Mouse (Mus musculus): ENCODE data around the gene Rab11fip4.

Gene Rab11fip4

DNA sequence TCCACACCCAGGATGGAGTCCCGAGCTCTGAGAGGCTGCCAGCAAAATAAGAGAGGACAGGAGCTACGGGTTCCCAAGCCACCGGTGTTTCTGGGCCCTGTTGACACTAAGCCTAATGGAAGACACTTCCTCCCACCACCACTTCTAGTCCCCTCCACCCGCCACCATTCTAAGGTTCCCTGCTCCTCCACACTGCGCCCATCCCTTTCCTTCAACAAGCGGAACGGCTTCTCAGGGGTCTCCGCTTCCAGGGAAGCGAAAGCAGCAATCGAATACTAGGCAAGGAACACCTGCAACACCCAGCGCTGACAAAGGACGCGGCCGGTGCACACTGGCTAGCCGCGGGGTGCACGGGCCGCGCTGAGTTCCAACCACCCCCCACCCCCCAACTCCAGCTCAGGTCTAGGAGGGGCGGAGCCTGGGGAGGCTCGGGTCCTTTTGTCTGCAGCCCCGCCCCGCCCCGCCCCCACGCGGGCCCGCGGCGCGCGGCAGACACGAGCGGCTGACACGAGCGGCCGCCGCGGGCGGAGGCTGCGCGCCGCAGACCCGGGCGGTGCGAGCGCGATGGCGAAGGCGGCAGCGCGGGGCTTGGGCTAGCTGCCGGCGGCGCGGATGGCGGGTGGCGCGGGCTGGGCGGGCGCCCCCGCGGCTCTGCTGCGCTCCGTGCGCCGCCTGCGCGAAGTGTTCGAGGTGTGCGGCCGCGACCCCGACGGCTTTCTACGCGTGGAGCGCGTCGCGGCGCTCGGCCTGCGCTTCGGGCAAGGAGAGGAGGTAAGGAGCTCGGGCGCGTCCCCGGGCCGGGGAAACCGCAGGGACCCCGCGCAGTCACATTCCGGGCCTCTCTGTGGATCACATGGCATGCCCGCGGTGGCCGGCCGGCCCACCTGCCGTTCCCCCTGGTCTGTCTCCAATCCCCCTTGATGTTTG, at the start of gene Rab11fip4:
Rab11fip4 (plus strand) TSS at position 549 of the 927 bp plus-strand sequence.
- no peak for DNase-seq (ENCODE audit: low spot score)

DNA sequence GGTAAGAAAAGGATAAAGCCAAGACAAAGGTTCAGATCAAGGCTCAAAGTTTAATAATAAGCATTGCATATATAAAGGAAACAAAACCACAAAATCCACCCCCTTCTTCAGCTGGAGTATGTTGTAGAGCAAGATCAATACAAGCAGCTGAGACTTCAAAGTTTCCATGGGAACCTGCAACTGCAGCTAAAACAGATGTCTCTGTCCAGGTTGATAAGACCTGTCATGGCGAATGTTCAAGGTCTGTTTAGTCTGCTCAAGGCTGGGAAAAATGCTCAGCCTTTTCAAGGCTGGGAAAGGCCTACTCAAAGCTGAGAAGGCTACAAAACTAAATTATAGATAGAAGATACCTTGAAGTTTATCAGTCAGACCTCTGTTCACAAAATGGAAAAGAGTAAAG, 38.4 kb upstream of the Rab11fip4 start:
- no peak for DNase-seq (ENCODE audit: low spot score)

DNA sequence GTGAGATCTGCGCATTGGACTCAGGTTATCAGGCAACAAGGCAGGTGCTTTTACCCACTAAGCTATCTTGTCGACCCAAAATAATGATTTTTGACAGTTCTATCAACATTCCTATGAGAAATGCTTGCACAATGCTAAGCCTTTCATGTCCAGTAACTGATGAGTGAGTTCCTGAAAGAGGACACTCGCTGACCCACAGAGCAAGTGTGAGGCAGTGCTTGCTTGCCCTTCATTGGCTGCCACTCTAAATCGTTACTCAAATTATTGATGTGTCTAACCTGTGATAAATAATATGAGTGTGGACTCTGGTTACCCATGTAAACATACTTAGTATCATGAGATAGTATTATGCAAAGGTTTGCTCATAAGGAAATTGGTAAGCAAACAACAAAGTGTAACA, 30.5 kb upstream of the Rab11fip4 start:
- DNase-seq (ENCODE audit: low spot score): no peak

DNA sequence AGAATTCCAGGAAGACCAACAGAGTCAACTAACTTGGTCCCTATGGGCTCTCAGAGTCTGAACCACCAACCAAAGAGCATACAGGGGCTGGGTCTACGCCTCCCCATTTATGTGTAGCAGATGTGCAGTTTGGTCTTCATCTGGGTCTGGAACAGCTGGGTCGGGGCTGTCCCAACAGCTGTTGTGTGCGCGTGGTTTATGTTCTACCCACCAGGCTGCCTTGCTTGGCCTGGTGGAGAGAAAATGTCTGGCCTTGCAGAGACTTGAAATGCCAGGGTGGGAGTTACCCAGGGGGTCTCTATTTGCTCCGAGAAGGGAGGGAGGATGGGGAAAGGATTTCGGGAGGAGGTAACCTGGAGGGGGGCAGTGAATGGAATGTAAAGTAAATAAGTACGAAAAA, 27.5 kb upstream of the Rab11fip4 start:
- no peak for DNase-seq (ENCODE audit: low spot score)

DNA sequence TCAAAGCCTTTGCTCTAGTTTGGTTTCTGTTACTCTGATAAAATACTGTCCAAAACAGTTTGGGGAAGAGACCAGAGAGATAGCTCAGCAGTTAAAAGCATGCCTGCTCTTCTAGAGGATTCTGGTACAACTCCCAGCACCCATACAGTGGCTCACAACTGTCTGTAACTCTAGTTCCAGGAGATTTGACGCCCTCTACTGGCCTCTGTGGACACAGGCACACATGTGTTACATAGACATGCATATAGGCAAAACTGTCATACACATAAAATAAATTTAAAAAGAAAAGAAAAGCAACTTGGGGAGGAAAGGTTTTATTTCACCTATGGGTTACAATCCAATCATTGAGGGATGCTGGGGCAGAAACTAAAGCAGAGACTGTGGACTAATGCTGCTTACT, 24.1 kb upstream of the Rab11fip4 start:
- no peak for DNase-seq (ENCODE audit: low spot score)

DNA sequence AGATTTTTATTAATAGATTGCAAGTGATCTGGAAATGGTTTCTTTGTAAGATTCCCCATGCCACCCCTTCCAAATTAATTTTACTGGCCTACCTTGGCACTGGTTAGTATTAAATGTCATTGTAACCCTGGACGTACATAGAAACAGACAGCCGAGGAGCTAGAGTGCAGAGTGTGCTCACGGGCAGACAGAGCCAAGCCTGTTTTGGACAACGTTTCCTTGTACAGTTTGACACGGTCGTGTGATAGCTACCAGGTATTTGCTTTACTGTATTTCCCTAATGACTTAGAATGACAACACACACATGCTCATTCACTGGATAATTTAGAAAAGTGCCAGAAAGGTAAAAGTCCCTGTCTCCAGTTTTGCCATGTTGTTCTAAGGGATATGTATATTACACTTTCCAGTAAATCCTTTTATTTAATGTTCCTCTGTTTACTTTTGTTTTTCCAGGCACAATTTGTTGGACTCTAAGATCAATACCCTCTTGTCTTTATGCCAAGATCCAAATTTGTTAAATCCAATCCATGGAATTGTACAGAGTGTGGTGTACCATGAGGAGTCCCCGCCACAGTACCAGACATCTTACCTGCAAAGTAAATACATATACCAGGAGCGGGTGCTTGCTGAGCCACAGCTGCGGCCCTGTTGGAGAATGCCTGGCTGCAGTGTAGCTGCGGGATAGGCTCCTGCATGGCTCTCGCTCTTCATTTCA, 22.7 kb upstream of the Rab11fip4 start:
- DNase-seq (ENCODE audit: low spot score): no peak

DNA sequence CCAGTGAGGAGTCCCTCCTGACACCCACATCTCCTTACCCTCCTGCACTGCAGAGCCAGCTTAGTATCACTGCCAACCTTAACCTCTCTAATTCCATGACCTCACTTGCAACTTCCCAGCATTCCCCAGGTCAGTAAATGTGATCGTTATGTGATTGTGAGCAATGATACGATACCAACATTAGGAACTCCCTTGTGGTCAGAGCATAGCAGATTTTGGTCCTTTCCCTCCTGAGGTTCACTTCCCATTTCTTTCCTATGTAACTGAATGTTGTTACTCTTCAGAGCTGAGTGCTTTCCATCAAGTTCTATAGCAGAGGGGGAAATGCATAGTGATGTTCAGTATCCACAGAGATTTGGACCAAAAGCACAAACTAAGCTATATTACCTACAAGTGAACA, 20.7 kb upstream of the Rab11fip4 start:
- no peak for DNase-seq (ENCODE audit: low spot score)

DNA sequence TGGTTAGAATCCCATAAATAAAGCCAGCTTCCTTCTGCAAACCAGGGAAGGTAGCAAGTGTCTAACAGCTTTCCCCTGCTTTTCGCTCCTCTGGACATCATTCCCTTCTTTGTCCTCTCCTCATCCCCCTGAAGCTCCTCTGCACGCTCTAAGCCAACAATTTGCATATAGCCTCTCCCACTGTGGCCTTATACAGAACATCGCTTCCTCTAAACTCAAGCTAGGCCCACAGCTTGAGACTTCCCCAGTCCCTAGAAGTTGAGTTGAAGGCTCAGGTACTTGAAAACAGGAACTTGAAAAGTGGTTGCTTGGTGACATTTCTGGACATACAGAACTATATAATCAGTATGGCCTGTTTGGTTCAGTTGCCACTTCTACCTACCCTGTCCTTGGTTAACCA, 17.2 kb upstream of the Rab11fip4 start:
- no peak for DNase-seq (ENCODE audit: low spot score)

DNA sequence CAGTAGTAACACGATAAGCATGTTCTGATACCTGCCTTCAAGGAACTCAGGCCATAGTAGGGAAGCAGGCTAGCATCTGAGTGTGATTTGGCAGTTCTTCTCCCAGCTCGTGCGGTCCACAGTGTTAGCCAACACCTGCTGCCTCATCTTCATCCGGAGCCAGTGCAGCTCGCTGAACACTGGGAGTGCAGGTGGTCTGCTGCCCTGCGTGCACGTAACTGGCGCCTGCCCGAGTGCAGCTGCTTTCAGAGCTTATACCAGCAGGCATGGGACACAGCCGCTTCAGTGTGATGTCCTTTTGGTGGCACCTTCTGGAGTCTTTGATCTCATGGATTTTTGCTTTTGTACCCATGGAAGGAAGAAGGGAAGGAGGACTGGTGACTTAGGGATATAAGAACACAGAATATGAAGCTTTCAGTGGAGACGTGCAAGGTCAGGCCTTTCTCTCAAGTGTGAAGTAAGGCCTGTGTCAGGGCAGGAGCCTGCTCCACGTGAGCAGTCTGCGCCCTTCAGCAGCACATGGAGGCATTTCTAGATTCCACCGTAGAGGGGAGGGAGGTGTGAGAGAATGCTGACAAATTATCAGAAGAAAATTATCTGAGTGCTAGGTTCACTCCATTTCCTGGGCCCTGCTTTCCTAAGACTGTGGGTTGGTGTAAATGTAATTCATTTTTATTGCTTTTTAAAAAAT, 15.5 kb upstream of the Rab11fip4 start:
- no peak for DNase-seq (ENCODE audit: low spot score)

DNA sequence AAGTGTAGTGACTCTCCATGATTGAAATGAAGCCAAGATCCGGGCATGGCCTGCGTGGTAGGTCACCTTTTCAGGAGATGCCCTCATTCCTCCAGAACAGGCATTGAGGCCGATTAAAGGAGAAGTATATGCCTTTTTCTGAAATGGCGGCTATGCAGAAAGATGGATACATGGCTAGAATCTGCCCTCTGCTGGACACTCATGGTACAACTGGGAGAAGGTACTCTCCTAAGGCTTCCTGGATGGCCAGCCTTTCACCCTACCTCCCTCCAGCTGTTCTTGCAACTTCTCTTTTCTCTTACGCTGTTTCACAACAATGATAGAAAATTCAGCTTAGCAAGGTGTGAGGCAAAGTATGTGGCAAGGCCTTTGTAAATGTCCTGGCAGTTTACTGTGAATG, 13.3 kb upstream of the Rab11fip4 start:
- DNase-seq (ENCODE audit: low spot score): peak; percentile 88

DNA sequence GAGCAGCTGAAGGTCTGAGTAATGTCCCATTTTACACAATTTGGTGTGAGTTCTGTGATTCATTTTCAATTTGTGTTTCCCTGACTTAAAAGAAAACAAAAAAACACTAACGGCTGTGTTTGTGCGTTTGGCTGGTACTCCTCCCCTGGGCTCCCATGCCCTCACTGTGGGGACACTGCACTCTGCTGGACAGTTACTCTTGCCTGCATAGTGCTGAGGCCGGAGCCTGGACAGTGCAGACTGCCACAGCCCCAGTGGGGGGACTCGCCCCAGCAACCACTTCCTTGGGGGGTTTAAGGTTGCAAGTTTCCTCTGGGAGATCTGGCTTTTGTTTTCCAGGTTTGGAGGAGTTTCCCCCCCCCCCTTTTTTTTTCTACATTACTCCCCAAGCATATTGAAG, 10.4 kb upstream of the Rab11fip4 start:
- DNase-seq (ENCODE audit: low spot score): no peak

DNA sequence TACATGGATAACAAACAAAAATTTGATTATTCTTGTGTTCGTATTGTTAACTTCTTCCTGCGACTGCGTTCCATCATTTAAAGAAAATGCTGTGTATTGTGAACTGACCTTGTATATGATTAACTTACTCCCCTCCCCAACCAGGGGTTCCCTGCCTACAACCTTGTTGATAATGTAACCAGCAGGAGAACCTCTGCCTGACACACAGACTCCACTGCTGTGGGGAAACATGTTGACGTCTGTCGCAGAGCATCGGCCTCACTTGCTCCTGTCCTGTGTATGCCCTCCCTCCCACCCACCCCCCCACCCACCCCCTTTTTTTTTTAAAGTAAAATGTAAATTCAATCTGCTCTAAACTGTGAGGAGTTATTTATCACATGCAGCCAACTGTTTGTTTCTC, 9.8 kb upstream of the Rab11fip4 start:
- DNase-seq (ENCODE audit: low spot score): no peak

DNA sequence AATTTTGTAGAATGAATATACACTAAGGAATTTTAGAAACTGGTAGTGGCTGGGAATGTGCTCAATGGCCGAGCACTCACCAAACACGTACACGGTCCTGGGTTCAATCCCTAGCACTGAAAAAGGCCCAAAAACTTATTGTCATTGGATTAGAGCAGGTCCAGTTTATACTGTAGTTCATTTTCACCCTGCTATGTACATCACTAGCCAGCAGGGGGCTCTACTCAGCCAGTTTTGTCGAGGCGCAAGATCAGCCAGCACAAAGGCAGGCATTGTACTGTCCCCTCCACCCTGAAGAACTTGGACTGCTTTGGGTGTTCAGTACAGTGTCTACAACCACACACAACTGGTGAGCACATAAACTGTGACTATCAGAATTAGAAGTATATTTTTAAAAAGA, 6.8 kb upstream of the Rab11fip4 start:
- peak; percentile 55 for DNase-seq (ENCODE audit: low spot score)

DNA sequence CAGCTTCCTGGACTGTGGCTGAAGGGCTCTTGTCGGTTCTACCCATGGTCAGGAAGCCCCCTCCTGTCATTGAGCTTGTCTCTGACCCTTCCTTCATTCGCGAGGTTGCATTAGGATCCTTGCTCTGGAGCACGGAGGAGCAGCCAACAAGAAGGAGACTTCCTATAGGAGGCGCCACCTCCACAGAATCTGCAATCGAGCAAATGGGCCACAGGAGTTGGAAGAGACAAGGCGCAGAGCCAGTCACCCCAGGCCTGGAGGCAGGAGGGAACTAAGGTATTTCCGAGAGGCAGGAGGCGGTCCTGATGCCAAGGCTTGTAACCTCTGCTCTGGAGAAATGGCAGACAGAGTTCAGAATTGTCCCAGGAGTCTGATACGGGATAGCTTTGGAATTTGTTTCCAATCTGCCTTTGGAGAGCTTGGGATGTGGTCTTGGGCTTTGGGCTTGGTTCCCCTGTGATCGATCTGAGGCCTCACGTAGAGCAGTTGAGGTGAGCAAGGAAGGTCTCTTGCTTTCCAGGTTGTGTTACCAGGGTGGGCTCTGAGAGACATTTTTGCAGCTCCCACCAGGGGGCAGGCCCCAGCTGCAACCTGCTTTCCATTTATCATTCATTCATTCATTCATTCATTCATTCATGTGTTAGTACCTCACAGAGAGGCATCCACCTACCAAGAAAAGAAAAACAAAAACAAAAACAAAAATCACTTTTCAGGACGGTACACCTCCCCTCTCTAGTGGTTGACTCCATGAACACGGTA, 1.5 kb upstream of the Rab11fip4 start:
- no peak for DNase-seq (ENCODE audit: low spot score)

DNA sequence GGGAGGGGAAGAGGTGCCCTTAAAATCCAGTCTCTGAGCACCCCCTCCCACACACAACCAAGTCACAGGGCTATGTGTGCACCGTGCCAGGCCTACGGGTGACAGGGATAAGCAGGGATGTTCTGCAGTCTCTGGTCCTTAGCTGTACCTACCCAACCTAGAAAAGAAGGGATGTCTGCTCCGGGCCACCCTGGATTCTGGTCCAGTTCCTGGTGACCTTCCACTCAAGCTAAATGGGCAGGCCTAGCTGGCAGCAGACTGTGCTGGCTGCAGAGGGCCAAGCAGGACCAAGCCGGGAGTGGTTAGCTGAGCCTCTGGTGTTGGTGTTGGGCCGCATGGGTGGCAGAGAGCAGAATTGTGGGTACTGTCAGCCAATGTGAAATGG, 571 bp downstream of the Rab11fip4 start:
- DNase-seq (ENCODE audit: low spot score): no peak

DNA sequence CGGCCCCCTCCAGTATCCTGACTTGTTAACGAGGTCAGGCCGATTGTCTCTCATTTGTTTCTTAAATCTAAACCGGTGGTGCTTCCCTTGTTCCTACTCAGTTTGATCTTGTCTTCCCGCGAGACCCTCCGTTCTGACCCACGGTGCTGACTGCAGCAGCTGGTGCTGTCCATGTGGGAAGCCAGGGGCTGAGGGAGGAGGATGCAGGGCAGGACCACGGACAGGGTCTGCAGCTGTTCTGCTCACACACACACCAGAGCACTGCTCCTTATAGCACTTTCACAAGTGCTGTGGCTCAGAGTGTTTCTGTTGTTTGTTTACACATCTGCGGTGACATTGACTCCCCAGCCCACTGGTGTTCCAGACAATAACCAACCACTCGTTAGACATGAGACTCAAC, 2.5 kb downstream of the Rab11fip4 start:
- DNase-seq (ENCODE audit: low spot score): no peak

DNA sequence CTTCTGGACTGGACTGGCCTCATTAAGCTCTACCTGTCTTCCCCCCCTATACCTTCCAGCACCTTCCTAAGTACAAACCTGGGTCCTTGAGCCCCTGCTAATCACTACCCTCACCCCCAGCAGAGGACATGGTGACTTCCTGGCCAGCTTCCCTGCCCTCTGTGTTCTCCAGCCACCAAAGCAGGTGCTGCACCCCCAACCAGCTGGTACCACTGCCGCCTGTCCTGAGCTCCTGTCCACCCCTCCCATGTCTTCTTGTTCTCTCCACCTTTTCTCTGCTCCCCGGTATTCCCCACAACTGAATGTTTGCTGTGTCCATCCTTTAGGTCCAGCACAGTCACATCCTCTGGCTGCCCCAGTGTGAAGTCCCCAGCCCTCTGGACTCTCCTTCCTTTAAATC, 19.4 kb downstream of the Rab11fip4 start:
- DNase-seq (ENCODE audit: low spot score): no peak

DNA sequence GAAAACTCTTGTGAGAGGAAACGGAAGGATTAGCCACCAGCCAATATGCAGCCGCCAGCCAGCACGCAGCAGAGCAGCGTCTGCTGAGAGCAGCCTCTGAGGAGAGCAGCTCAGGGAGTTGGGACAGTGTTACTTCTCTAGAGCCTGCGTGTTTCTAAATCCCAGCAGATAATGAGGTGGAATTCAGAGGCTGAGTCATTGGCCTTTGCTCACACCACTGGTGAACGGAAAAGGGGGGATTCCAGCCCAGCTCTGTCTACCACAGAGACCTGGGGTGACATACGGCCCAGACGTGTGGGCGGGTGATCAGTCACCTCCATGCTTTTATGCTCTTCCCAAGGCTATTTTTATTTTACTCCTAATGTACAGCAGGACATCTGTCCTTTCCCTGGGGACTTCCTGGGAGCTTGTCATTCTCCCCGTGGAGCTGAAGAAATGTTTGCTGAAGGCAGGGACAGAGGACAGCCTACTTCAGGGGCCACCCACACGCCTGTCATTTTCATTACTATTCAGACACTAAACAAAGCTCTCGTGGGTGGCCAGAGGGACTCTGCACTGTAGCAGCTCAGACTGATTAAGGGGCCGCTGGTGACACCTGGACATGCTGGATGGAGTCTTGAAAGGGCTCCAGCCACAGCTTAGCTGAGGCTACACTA, 20.1 kb downstream of the Rab11fip4 start:
- DNase-seq (ENCODE audit: low spot score): no peak

DNA sequence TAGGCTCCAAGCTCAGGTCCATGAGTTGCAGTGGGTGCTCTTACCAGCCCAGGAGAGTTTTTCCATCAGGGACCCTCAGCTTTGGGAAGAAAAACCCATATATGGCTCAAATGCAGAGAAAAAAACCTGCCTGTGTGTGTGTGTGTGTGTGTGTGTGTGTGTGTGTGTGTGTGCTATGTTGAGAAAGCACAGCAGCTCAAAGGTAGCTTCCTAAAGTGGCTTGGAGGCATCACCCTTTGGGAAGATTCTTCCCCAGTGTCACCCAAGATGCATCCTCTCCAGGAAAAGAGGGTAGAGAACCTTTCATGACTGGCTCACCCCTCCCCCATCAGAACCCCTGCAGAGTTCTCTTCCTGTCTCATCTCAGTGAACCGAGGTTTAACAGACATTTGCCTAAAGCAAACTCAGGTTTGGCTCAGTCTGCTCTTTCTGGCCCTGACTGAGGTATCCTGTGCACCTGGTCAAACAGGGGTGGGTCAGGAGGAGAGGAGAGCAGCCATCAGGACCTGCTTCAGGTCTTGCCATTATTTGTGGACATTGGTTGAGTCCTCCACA, 21.1 kb downstream of the Rab11fip4 start:
- no peak for DNase-seq (ENCODE audit: low spot score)

DNA sequence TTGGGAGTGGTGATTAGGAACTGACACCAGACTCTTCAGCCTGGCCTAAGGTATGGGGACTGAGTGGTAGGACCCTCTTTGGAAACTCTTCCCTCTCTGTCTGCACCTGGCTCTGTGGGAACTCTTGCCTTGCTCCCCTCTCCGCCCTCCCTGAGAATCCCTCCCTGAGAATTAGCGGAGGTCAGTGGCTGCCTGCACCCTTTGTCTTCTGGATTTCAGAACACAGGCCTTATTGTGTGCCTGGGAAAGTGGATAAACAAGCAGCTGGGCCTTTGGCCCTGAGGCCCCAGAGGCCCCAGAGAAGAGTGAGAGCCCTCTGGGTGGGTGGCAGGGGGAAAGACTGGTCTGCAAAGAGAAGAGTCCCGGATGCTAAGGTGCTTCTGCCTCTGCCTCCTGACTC, 22.1 kb downstream of the Rab11fip4 start:
- no peak for DNase-seq (ENCODE audit: low spot score)

DNA sequence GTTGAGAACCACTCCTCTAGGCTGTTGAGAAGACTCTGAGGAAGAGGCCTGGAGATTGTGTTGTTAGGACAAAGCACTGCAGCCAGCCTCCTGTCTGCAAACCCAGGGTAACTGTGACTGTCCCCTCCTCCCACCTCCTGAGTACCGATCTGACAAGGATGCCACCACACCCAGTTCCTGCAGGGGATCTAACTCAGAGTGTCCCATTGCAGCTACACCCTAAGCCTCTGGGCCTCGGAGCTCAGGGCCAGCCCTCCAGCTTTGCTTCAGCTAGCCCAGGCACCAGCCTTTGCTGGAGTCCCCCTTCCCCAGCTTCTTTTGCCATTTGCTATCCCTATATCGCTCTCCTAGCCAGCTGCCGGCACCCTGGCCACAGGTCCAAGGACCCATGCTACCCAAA, 22.7 kb downstream of the Rab11fip4 start:
- DNase-seq (ENCODE audit: low spot score): no peak
